Comparison of ENCODE assay signal across 8 mouse cellular contexts in the genomic region with DNA sequence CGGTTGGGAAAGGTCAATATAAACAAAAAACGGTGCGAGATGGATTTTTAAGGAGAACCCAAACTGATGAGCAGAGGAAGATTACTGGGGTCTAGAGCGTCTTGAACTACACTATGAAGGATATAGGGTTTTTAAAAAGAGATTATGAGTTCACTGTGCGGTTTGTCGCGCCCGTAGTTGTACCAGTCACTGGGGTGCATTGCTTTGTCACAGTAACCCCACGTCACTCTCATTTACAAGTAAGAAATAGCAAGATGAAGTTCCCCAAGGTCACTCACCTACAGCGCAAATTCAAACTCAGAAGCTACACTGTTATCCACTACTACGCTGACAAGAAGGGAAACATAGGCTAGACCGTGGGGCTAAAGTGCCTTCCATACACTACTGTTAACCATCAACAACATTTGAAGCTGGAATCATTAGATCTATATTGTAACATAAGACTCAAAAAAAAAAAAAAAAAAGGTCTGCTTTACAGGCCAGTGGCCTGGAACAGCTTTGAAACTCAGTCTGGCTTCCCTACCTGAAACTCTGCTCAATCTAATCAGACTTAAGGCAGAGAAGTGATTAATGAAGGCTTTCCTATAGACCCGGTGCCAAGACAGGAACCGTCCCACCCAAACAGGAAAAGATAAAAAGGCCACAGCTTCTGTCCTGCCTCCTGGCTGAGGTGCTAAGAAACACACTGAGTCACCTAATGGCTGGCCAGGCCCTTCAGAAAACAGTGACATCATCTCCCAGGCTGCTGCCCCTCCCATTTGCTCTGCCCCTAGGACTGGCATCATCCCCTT. TPM values are rescaled to one million over a fixed set of nuclear protein-coding genes. Genes with fewer than 3 reads are reported as not detected.
DNase-seq lines count a peak whose midpoint lies in the region; ATAC-seq and TF ChIP-seq lines count a peak whose summit lies in the region.

No protein-coding gene starts in this region.

- peak; percentile 36 for DNase-seq in ovary, adult 18-20 months (ENCODE audit: low spot score)
- DNase-seq in ovary, postnatal 14 days (ENCODE audit: low spot score): no peak
- peak; percentile 75 for DNase-seq in c-Kit-positive CD71-positive TER-119-positive erythroid progenitor cells, embryonic 14.5 days (ENCODE audit: low spot score)
- DNase-seq in heart, adult 18-20 months: peak; percentile 62 to 89
- DNase-seq in kidney, adult 11 months: peak; percentile 86
- peak; percentile 66 for DNase-seq in lung, embryonic 14.5 days
- DNase-seq in skeletal muscle tissue, adult 2 months (ENCODE audit: low read depth, low spot score): peak; percentile 52
- no peak for DNase-seq in left cerebral cortex, postnatal 25 days (ENCODE audit: low spot score in 2 of 2)

- intact Hi-C loops in left cerebral cortex, postnatal 25 days (cut with DNase I): loop anchor here (1.0 kb wide), 1 partner anchor 47 kb away; a partner anchor contains a TSS

- H3K9me3 ChIP-seq in lung, embryonic 14.5 days (ENCODE audit: low read depth, low read length): no peaks in the 10 kb centered on the region

- H3K9ac ChIP-seq in lung, embryonic 14.5 days: peak overlapping the region; percentile 96

- H3K4me1 ChIP-seq in lung, embryonic 14.5 days (ENCODE audit: insufficient read depth): peaks cover 9% of the 10 kb centered on the region

- ATAC-seq in lung, embryonic 14.5 days (ENCODE audit: insufficient read depth): no peak

- WGBS in lung, embryonic 14.5 days: 25% methylated on average over 14 of the region's 14 CpGs

- no peaks in the 10 kb centered on the region for H3K36me3 ChIP-seq in lung, embryonic 14.5 days (ENCODE audit: insufficient read depth)

- H3K27ac ChIP-seq in lung, embryonic 14.5 days (ENCODE audit: low read depth): peak overlapping the region; percentile 99

- peak overlapping the region; percentile 84 for H3K4me2 ChIP-seq in lung, embryonic 14.5 days

- peak overlapping the region; percentile 98 for H3K4me3 ChIP-seq in lung, embryonic 14.5 days (ENCODE audit: low read depth, low read length)

- no peak for TF ChIP-seq CTCF in lung, embryonic 14.5 days (IDR thresholded peaks at IDR 0.05; ENCODE audit: low read depth)

- no peaks in the 10 kb centered on the region for H3K27me3 ChIP-seq in lung, embryonic 14.5 days (ENCODE audit: insufficient read depth, low read length)

RNA-seq across cellular contexts. Expression of a gene that starts 17.9 kb away (rescaled TPM):
- 10 to 100 TPM; 61.2 to 64.3 TPM for total RNA-seq in heart, adult 18-20 months (2021)
- polyA plus RNA-seq in lung, embryonic 14.5 days (2014; fragmentation: Nextera tagmentation; extraction: Ambion mirVana): 63.1 and 67.6 TPM in 2 replicates
- total RNA-seq in left cerebral cortex, postnatal 25 days (2021): 100 to 1,000 TPM; 102 to 121 TPM

RNA-seq across cellular contexts. Expression of a gene that starts 34.5 kb away (rescaled TPM):
- under 1 TPM; 0.15 to 0.21 TPM for total RNA-seq in heart, adult 18-20 months (2021)
- 0.07 and 0.11 TPM in 2 replicates for polyA plus RNA-seq in lung, embryonic 14.5 days (2014; fragmentation: Nextera tagmentation; extraction: Ambion mirVana)
- not detected for total RNA-seq in left cerebral cortex, postnatal 25 days (2021)

RNA-seq across cellular contexts. Expression of a gene that starts 47.6 kb away (rescaled TPM):
- 100 to 1,000 TPM; 679 to 731 TPM for total RNA-seq in heart, adult 18-20 months (2021)
- 1,103 and 1,167 TPM in 2 replicates for polyA plus RNA-seq in lung, embryonic 14.5 days (2014; fragmentation: Nextera tagmentation; extraction: Ambion mirVana)
- 100 to 1,000 TPM; 679 to 691 TPM for total RNA-seq in left cerebral cortex, postnatal 25 days (2021)

Comparison
In these comparisons a context has a peak if more than half of its experiments do, and no peak if none do; other contexts are left out.
1. DNase-seq: peak in ovary, adult 18-20 months (single experiment), c-Kit-positive CD71-positive TER-119-positive erythroid progenitor cells, embryonic 14.5 days (single experiment), heart, adult 18-20 months (2 of 2), kidney, adult 11 months (single experiment), lung, embryonic 14.5 days (single experiment) and skeletal muscle tissue, adult 2 months (single experiment); none in ovary, postnatal 14 days (single experiment) and left cerebral cortex, postnatal 25 days (0 of 2).